Comparison of ENCODE assay signal across 7 mouse cellular contexts in genomic region chr12:45467058-45467457, GRCm38 (mm10).
DNase-seq lines count a peak whose midpoint lies in the region; ATAC-seq and TF ChIP-seq lines count a peak whose summit lies in the region.

No protein-coding gene starts in this region.

- no peaks in the 10 kb centered on the region for H3K9me3 ChIP-seq in lung, embryonic 14.5 days (ENCODE audit: low read depth, low read length)
- H3K9me3 ChIP-seq in lung, postnatal 0 days (ENCODE audit: low read length): no peaks in the 10 kb centered on the region
- no peaks in the 10 kb centered on the region for H3K9me3 ChIP-seq in forebrain, postnatal 0 days (ENCODE audit: low read length)
- no peaks in the 10 kb centered on the region for H3K9me3 ChIP-seq in neural tube, embryonic 15.5 days (replicated peaks)
- no peaks in the 10 kb centered on the region for H3K9me3 ChIP-seq in heart, embryonic 12.5 days (replicated peaks)

- peak; percentile 80 for ATAC-seq in lung, embryonic 14.5 days (ENCODE audit: insufficient read depth)
- no peak for ATAC-seq in lung, postnatal 0 days
- peak; percentile 80 for ATAC-seq in forebrain, postnatal 0 days
- ATAC-seq in neural tube, embryonic 15.5 days (ENCODE audit: low FRiP score): peak; percentile 61
- ATAC-seq in heart, embryonic 12.5 days (ENCODE audit: insufficient number of reproducible peaks, low FRiP score): no peak

- DNase-seq in lung, embryonic 14.5 days: peak; percentile 77
- no peak for DNase-seq in lung, postnatal 0 days (ENCODE audit: low spot score)
- peak; percentile 57 for DNase-seq in forebrain, postnatal 0 days
- DNase-seq in layer of hippocampus, adult 9-10 months (ENCODE audit: low spot score): peak; percentile 24
- no peak for DNase-seq in yolk sac, embryonic 10.5 days (ENCODE audit: low spot score)

- no peak overlapping the region for H3K9ac ChIP-seq in lung, embryonic 14.5 days
- no peak overlapping the region for H3K9ac ChIP-seq in lung, postnatal 0 days (replicated peaks; ENCODE audit: low read depth)
- H3K9ac ChIP-seq in forebrain, postnatal 0 days: no peak overlapping the region
- peak overlapping the region; percentile 26; the same call in 1 of the 2 replicates for H3K9ac ChIP-seq in neural tube, embryonic 15.5 days (replicated peaks)
- no peak overlapping the region for H3K9ac ChIP-seq in heart, embryonic 12.5 days

- H3K27ac ChIP-seq in lung, embryonic 14.5 days (ENCODE audit: low read depth): no peak overlapping the region
- no peak overlapping the region for H3K27ac ChIP-seq in lung, postnatal 0 days (ENCODE audit: low read length)
- H3K27ac ChIP-seq in forebrain, postnatal 0 days (ENCODE audit: low read depth, low read length): peak overlapping the region; percentile 51; the same call in 1 of the 2 replicates
- H3K27ac ChIP-seq in neural tube, embryonic 15.5 days (replicated peaks): peak overlapping the region; percentile 85
- no peak overlapping the region for H3K27ac ChIP-seq in heart, embryonic 12.5 days (ENCODE audit: poor library complexity, severe bottlenecking)

- H3K4me1 ChIP-seq in lung, embryonic 14.5 days (ENCODE audit: insufficient read depth): no peaks in the 10 kb centered on the region
- no peaks in the 10 kb centered on the region for H3K4me1 ChIP-seq in lung, postnatal 0 days (ENCODE audit: insufficient read depth, low read depth, low read length)
- H3K4me1 ChIP-seq in forebrain, postnatal 0 days (ENCODE audit: insufficient read depth): no peaks in the 10 kb centered on the region
- peaks cover 12% of the 10 kb centered on the region for H3K4me1 ChIP-seq in neural tube, embryonic 15.5 days
- no peaks in the 10 kb centered on the region for H3K4me1 ChIP-seq in heart, embryonic 12.5 days (replicated peaks)

- no peak for TF ChIP-seq CTCF in lung, embryonic 14.5 days (IDR thresholded peaks at IDR 0.05; ENCODE audit: low read depth)
- TF ChIP-seq CTCF in lung, postnatal 0 days (IDR thresholded peaks at IDR 0.05): no peak
- no peak for TF ChIP-seq CTCF in forebrain, postnatal 0 days (IDR thresholded peaks at IDR 0.05; ENCODE audit: low read depth)

- WGBS in lung, embryonic 14.5 days: 19% methylated on average over 2 of the region's 2 CpGs
- WGBS in lung, postnatal 0 days: 23% methylated on average over 2 of the region's 2 CpGs
- WGBS in forebrain, postnatal 0 days: 23% methylated on average over 2 of the region's 2 CpGs
- 31% methylated on average over 2 of the region's 2 CpGs for WGBS in neural tube, embryonic 15.5 days
- 30% methylated on average over 2 of the region's 2 CpGs for whole genome bisulfite sequencing in heart, embryonic 12.5 days

- TF ChIP-seq EP300 in lung, postnatal 0 days (IDR thresholded peaks at IDR 0.05): no peak

- no peaks in the 10 kb centered on the region for H3K27me3 ChIP-seq in lung, embryonic 14.5 days (ENCODE audit: insufficient read depth, low read length)
- H3K27me3 ChIP-seq in lung, postnatal 0 days (replicated peaks; ENCODE audit: insufficient read depth, low read length): no peaks in the 10 kb centered on the region
- no peaks in the 10 kb centered on the region for H3K27me3 ChIP-seq in forebrain, postnatal 0 days (ENCODE audit: insufficient read depth, low read length)
- H3K27me3 ChIP-seq in neural tube, embryonic 15.5 days (replicated peaks): no peaks in the 10 kb centered on the region
- H3K27me3 ChIP-seq in heart, embryonic 12.5 days (replicated peaks): no peaks in the 10 kb centered on the region

- H3K4me3 ChIP-seq in lung, embryonic 14.5 days (ENCODE audit: low read depth, low read length): no peak overlapping the region
- H3K4me3 ChIP-seq in lung, postnatal 0 days (ENCODE audit: low read depth, low read length): no peak overlapping the region
- H3K4me3 ChIP-seq in forebrain, postnatal 0 days (ENCODE audit: low read depth, low read length): no peak overlapping the region
- no peak overlapping the region for H3K4me3 ChIP-seq in neural tube, embryonic 15.5 days (replicated peaks)
- no peak overlapping the region for H3K4me3 ChIP-seq in heart, embryonic 12.5 days

- H3K4me2 ChIP-seq in lung, embryonic 14.5 days: no peak overlapping the region
- no peak overlapping the region for H3K4me2 ChIP-seq in lung, postnatal 0 days (replicated peaks; ENCODE audit: low read depth, low read length)
- no peak overlapping the region for H3K4me2 ChIP-seq in forebrain, postnatal 0 days (ENCODE audit: low read depth)
- peak overlapping the region; percentile 38 for H3K4me2 ChIP-seq in neural tube, embryonic 15.5 days
- H3K4me2 ChIP-seq in heart, embryonic 12.5 days: no peak overlapping the region

- H3K36me3 ChIP-seq in lung, embryonic 14.5 days (ENCODE audit: insufficient read depth): no peaks in the 10 kb centered on the region
- no peaks in the 10 kb centered on the region for H3K36me3 ChIP-seq in lung, postnatal 0 days (ENCODE audit: insufficient read depth, low read length)
- no peaks in the 10 kb centered on the region for H3K36me3 ChIP-seq in forebrain, postnatal 0 days (ENCODE audit: insufficient read depth)
- H3K36me3 ChIP-seq in neural tube, embryonic 15.5 days: no peaks in the 10 kb centered on the region
- H3K36me3 ChIP-seq in heart, embryonic 12.5 days: no peaks in the 10 kb centered on the region

Comparison
In these comparisons a context has a peak if more than half of its experiments do, and no peak if none do; other contexts are left out.
1. ATAC-seq: peak in lung, embryonic 14.5 days (single experiment), forebrain, postnatal 0 days (single experiment) and neural tube, embryonic 15.5 days (single experiment); none in lung, postnatal 0 days (single experiment) and heart, embryonic 12.5 days (single experiment).
2. DNase-seq: peak in lung, embryonic 14.5 days (single experiment), forebrain, postnatal 0 days (single experiment) and layer of hippocampus, adult 9-10 months (single experiment); none in lung, postnatal 0 days (single experiment) and yolk sac, embryonic 10.5 days (single experiment).
3. H3K27ac ChIP-seq: peak in forebrain, postnatal 0 days (single experiment) and neural tube, embryonic 15.5 days (single experiment); none in lung, embryonic 14.5 days (single experiment), lung, postnatal 0 days (single experiment) and heart, embryonic 12.5 days (single experiment).